Mouse (Mus musculus) T-helper 1 cell (primary cell): Measurements from ENCODE around the gene Syngr1.
"Not testable (repeated sequence)": the region's sequence is repeated elsewhere in the genome, so short reads cannot be mapped to it uniquely, and the experiment has no call there.

Experiments
- in situ Hi-C: fragments of 300-600 bp; cut with MboI, MseI; formaldehyde crosslinking; loops from one replicate; pipeline ENCODE4 v1.15.1; 2025; ENCODE audit warnings: high pct_unique_total_duplicates

Syngr1 gene

GRCm38 (mm10) chr15:80115866-80116794 is 25.0 kb downstream of the Syngr1 start:
- in situ Hi-C loops: no loop called here

GRCm38 (mm10) chr15:80117154-80117553 is 26.0 kb downstream of the Syngr1 start:
- in situ Hi-C loops: no loop called here

GRCm38 (mm10) chr15:80119076-80119475 is 27.9 kb downstream of the Syngr1 start:
- in situ Hi-C loops: no loop called here

- in situ Hi-C loops: no loop called here
These were observed 30.7 kb downstream of the Syngr1 start for GRCm38 (mm10) chr15:80121721-80122325.

GRCm38 (mm10) chr15:80122431-80122830 is 31.3 kb downstream of the Syngr1 start:
- in situ Hi-C loops: not testable (repeated sequence)

GRCm38 (mm10) chr15:80124651-80125050 is 33.5 kb downstream of the Syngr1 start:
- in situ Hi-C loops: no loop called here

GRCm38 (mm10) chr15:80127191-80127590 is 36.1 kb downstream of the Syngr1 start:
- in situ Hi-C loops: no loop called here

- in situ Hi-C loops: loop anchor here (5.0 kb wide), 1 partner anchor 87 kb away; no protein-coding TSS in a partner anchor
These were observed 38.8 kb downstream of the Syngr1 start for GRCm38 (mm10) chr15:80129982-80130381.

- in situ Hi-C loops: loop anchor here (5.0 kb wide), 1 partner anchor 87 kb away; no protein-coding TSS in a partner anchor
These were observed 39.6 kb downstream of the Syngr1 start for GRCm38 (mm10) chr15:80130689-80131088.

GRCm38 (mm10) chr15:80131421-80131820 is 40.3 kb downstream of the Syngr1 start:
- in situ Hi-C loops: loop anchor here (5.0 kb wide), 1 partner anchor 86 kb away; no protein-coding TSS in a partner anchor

- in situ Hi-C loops: loop anchor here (5.0 kb wide), 1 partner anchor 85 kb away; no protein-coding TSS in a partner anchor
These were observed 41.3 kb downstream of the Syngr1 start for GRCm38 (mm10) chr15:80132452-80132851.

GRCm38 (mm10) chr15:80132993-80133586 is 42.0 kb downstream of the Syngr1 start, which contains the start of gene Tab1:
Gene Tab1, plus strand, starts transcription at chr15:80133127.
- in situ Hi-C loops: loop anchor here (5.0 kb wide), 1 partner anchor 84 kb away; no protein-coding TSS in a partner anchor

GRCm38 (mm10) chr15:80133682-80134449 is 42.7 kb downstream of the Syngr1 start:
- in situ Hi-C loops: loop anchor here (5.0 kb wide), 1 partner anchor 83 kb away; no protein-coding TSS in a partner anchor

GRCm38 (mm10) chr15:80134450-80134847 is 43.3 kb downstream of the Syngr1 start:
- in situ Hi-C loops: loop anchor here (5.0 kb wide), 1 partner anchor 83 kb away; no protein-coding TSS in a partner anchor

GRCm38 (mm10) chr15:80135499-80135898 is 44.4 kb downstream of the Syngr1 start:
- in situ Hi-C loops: no loop called here

- in situ Hi-C loops: no loop called here
These were observed 45.5 kb downstream of the Syngr1 start for GRCm38 (mm10) chr15:80136645-80137044.

- in situ Hi-C loops: no loop called here
These were observed 47.0 kb downstream of the Syngr1 start for GRCm38 (mm10) chr15:80137945-80138791.

- in situ Hi-C loops: no loop called here
These were observed 49.2 kb downstream of the Syngr1 start for GRCm38 (mm10) chr15:80140302-80140701.

- in situ Hi-C loops: no loop called here
These were observed 49.7 kb downstream of the Syngr1 start for GRCm38 (mm10) chr15:80140878-80141277.

GRCm38 (mm10) chr15:80142130-80142529 is 51.0 kb downstream of the Syngr1 start:
- in situ Hi-C loops: no loop called here
